27 mouse cellular contexts compared by ENCODE assay signal in genomic region chr11:117629865-117630264, GRCm38 (mm10).
"Had no signal": no experiment of that assay in that cellular context is flagged by ENCODE, and none has a peak within 500 bp of the region (broad histone marks: within the 10 kb centered on the region; RNA-seq: fewer than 3 reads in every experiment).

No protein-coding gene starts in this region.

- ATAC-seq: hindbrain, embryonic 16.5 days; inflammation-experienced regulatory T-cells, adult 6 months; intestine, embryonic 15.5 days; intestine, postnatal 0 days had no signal

- H3K4me1 ChIP-seq: liver, embryonic 13.5 days; liver, embryonic 15.5 days had no signal

- H3K9me3 ChIP-seq: heart, embryonic 10.5 days; heart, embryonic 12.5 days; hindbrain, embryonic 10.5 days; hindbrain, embryonic 12.5 days; intestine, embryonic 15.5 days; limb, embryonic 10.5 days; limb, embryonic 12.5 days; liver, embryonic 13.5 days; liver, embryonic 15.5 days had no signal

- DNase-seq: gastrocnemius, postnatal 14 days; gastrocnemius, postnatal 36 days; heart, adult 18-20 months; heart, postnatal 10 days; heart, postnatal 4 days; kidney, adult 18-20 months; kidney, adult 8-10 months; kidney, postnatal 10 days; kidney, postnatal 25 days; kidney, postnatal 4 days; liver; liver, embryonic 13.5 days had no signal

- H3K4me3 ChIP-seq: heart, embryonic 10.5 days; heart, embryonic 12.5 days; hindbrain, embryonic 10.5 days; hindbrain, embryonic 12.5 days; intestine, embryonic 15.5 days; layer of hippocampus, adult 2 months; left cerebral cortex, adult 2 months; limb, embryonic 10.5 days; limb, embryonic 12.5 days; liver, embryonic 13.5 days; liver, embryonic 15.5 days had no signal

- H3K36me3 ChIP-seq: heart, embryonic 10.5 days; heart, embryonic 12.5 days; hindbrain, embryonic 10.5 days; hindbrain, embryonic 12.5 days; intestine, embryonic 15.5 days; limb, embryonic 10.5 days; limb, embryonic 12.5 days; liver, embryonic 13.5 days; liver, embryonic 15.5 days had no signal

- H3K9ac ChIP-seq: heart, embryonic 12.5 days; hindbrain, embryonic 12.5 days; hindbrain, embryonic 14.5 days; intestine, embryonic 15.5 days; limb, embryonic 12.5 days; liver, embryonic 13.5 days; liver, embryonic 15.5 days had no signal

- H3K4me2 ChIP-seq: heart, embryonic 12.5 days; hindbrain, embryonic 12.5 days; hindbrain, embryonic 14.5 days; intestine, embryonic 15.5 days; limb, embryonic 12.5 days; liver, embryonic 11.5 days; liver, embryonic 13.5 days; liver, embryonic 15.5 days had no signal

- H3K27ac ChIP-seq: heart, embryonic 10.5 days; hindbrain, embryonic 10.5 days; intestine, embryonic 15.5 days; limb, embryonic 10.5 days; limb, embryonic 12.5 days; liver, embryonic 13.5 days; liver, embryonic 15.5 days had no signal
